Mouse (Mus musculus): ENCODE results near the gene Tent4a. TPM values are rescaled to one million over a fixed set of nuclear protein-coding genes. Genes with fewer than 3 reads are reported as not detected.

Gene Tent4a
- polyA plus RNA-seq, 1 experiment from 2014 or later: 8.8 TPM

- H3K27ac ChIP-seq (ENCODE audit: low read depth, low read length): no peak overlapping the region
- H3K27me3 ChIP-seq (replicated peaks; ENCODE audit: control insufficient read depth, insufficient read depth, low read length): no peaks in the 10 kb centered on the region
- ATAC-seq: no peak
- 79% methylated on average over 3 of the region's 3 CpGs for WGBS
- H3K9ac ChIP-seq (ENCODE audit: low read length): no peak overlapping the region
- no peak overlapping the region for H3K4me2 ChIP-seq (ENCODE audit: low read length)
- no peaks in the 10 kb centered on the region for H3K36me3 ChIP-seq (ENCODE audit: control insufficient read depth, insufficient read depth, low read length)
- H3K9me3 ChIP-seq (replicated peaks; ENCODE audit: control insufficient read depth, low read length): no peaks in the 10 kb centered on the region
- H3K4me3 ChIP-seq (ENCODE audit: low read depth, low read length): no peak overlapping the region
- no peaks in the 10 kb centered on the region for H3K4me1 ChIP-seq (ENCODE audit: control insufficient read depth, insufficient read depth, low read length)
- no peak for DNase-seq (ENCODE audit: low spot score)
Observed at GRCm38 (mm10) chr13:69563905-69564304, 29.5 kb upstream of the Tent4a start.

- 84% methylated on average over 12 of the region's 12 CpGs for WGBS
- no peak overlapping the region for H3K4me2 ChIP-seq (ENCODE audit: low read length)
- DNase-seq (ENCODE audit: low spot score) (no peak), ATAC-seq (no peak)
- H3K9ac ChIP-seq (ENCODE audit: low read length): no peak overlapping the region
- no peak overlapping the region for H3K4me3 ChIP-seq (ENCODE audit: low read depth, low read length)
- no peaks in the 10 kb centered on the region for H3K27me3 ChIP-seq (replicated peaks; ENCODE audit: control insufficient read depth, insufficient read depth, low read length)
- no peaks in the 10 kb centered on the region for H3K36me3 ChIP-seq (ENCODE audit: control insufficient read depth, insufficient read depth, low read length)
- H3K9me3 ChIP-seq (replicated peaks; ENCODE audit: control insufficient read depth, low read length): no peaks in the 10 kb centered on the region
- no peaks in the 10 kb centered on the region for H3K4me1 ChIP-seq (ENCODE audit: control insufficient read depth, insufficient read depth, low read length)
- H3K27ac ChIP-seq (ENCODE audit: low read depth, low read length): no peak overlapping the region
Observed at GRCm38 (mm10) chr13:69562654-69563574, 28.5 kb upstream of the Tent4a start.

- no peak overlapping the region for H3K9ac ChIP-seq (ENCODE audit: low read length)
- H3K4me2 ChIP-seq (ENCODE audit: low read length): no peak overlapping the region
- no peak for ATAC-seq
- H3K27ac ChIP-seq (ENCODE audit: low read depth, low read length): no peak overlapping the region
- H3K36me3 ChIP-seq (ENCODE audit: control insufficient read depth, insufficient read depth, low read length): no peaks in the 10 kb centered on the region
- no peaks in the 10 kb centered on the region for H3K4me1 ChIP-seq (ENCODE audit: control insufficient read depth, insufficient read depth, low read length)
- H3K27me3 ChIP-seq (replicated peaks; ENCODE audit: control insufficient read depth, insufficient read depth, low read length): no peaks in the 10 kb centered on the region
- H3K9me3 ChIP-seq (replicated peaks; ENCODE audit: control insufficient read depth, low read length): no peaks in the 10 kb centered on the region
- H3K4me3 ChIP-seq (ENCODE audit: low read depth, low read length): no peak overlapping the region
- no peak for DNase-seq (ENCODE audit: low spot score)
- 80% methylated on average over 9 of the region's 9 CpGs for WGBS
Observed at GRCm38 (mm10) chr13:69562004-69562403, 27.6 kb upstream of the Tent4a start.

GRCm38 (mm10) chr13:69559291-69559961 lies 25.0 kb upstream of the Tent4a start:
- no peaks in the 10 kb centered on the region for H3K36me3 ChIP-seq (ENCODE audit: control insufficient read depth, insufficient read depth, low read length)
- no peak overlapping the region for H3K9ac ChIP-seq (ENCODE audit: low read length)
- H3K4me3 ChIP-seq (ENCODE audit: low read depth, low read length): no peak overlapping the region
- ATAC-seq (peak; percentile 40; the same call in 1 of the 2 replicates), DNase-seq (ENCODE audit: low spot score) (peak; percentile 22)
- H3K4me1 ChIP-seq (ENCODE audit: control insufficient read depth, insufficient read depth, low read length): no peaks in the 10 kb centered on the region
- H3K9me3 ChIP-seq (replicated peaks; ENCODE audit: control insufficient read depth, low read length): no peaks in the 10 kb centered on the region
- H3K4me2 ChIP-seq (ENCODE audit: low read length): no peak overlapping the region
- WGBS: 39% methylated on average over 13 of the region's 13 CpGs
- H3K27me3 ChIP-seq (replicated peaks; ENCODE audit: control insufficient read depth, insufficient read depth, low read length): no peaks in the 10 kb centered on the region
- H3K27ac ChIP-seq (ENCODE audit: low read depth, low read length): 0 out of 2 replicates have a peak overlapping the region, but pooled peaks have one; percentile 0

- H3K4me3 ChIP-seq (ENCODE audit: low read depth, low read length): no peak overlapping the region
- H3K27me3 ChIP-seq (replicated peaks; ENCODE audit: control insufficient read depth, insufficient read depth, low read length): no peaks in the 10 kb centered on the region
- H3K4me2 ChIP-seq (ENCODE audit: low read length): no peak overlapping the region
- WGBS: 68% methylated on average over 6 of the region's 6 CpGs
- H3K9me3 ChIP-seq (replicated peaks; ENCODE audit: control insufficient read depth, low read length): no peaks in the 10 kb centered on the region
- no peaks in the 10 kb centered on the region for H3K36me3 ChIP-seq (ENCODE audit: control insufficient read depth, insufficient read depth, low read length)
- H3K9ac ChIP-seq (ENCODE audit: low read length): no peak overlapping the region
- DNase-seq (ENCODE audit: low spot score): peak; percentile 30
- no peak for ATAC-seq
- H3K27ac ChIP-seq (ENCODE audit: low read depth, low read length): no peak overlapping the region
- no peaks in the 10 kb centered on the region for H3K4me1 ChIP-seq (ENCODE audit: control insufficient read depth, insufficient read depth, low read length)
Observed at GRCm38 (mm10) chr13:69558098-69558660, 23.8 kb upstream of the Tent4a start.

GRCm38 (mm10) chr13:69556728-69557127 lies 22.3 kb upstream of the Tent4a start:
- no peaks in the 10 kb centered on the region for H3K36me3 ChIP-seq (ENCODE audit: control insufficient read depth, insufficient read depth, low read length)
- no peak for ATAC-seq
- H3K27ac ChIP-seq (ENCODE audit: low read depth, low read length): no peak overlapping the region

GRCm38 (mm10) chr13:69555957-69556482 lies 21.6 kb upstream of the Tent4a start:
- no peaks in the 10 kb centered on the region for H3K27me3 ChIP-seq (replicated peaks; ENCODE audit: control insufficient read depth, insufficient read depth, low read length)
- H3K9me3 ChIP-seq (replicated peaks; ENCODE audit: control insufficient read depth, low read length): no peaks in the 10 kb centered on the region
- 87% methylated on average over 6 of the region's 6 CpGs for WGBS
- no peaks in the 10 kb centered on the region for H3K4me1 ChIP-seq (ENCODE audit: control insufficient read depth, insufficient read depth, low read length)
- no peak overlapping the region for H3K27ac ChIP-seq (ENCODE audit: low read depth, low read length)
- DNase-seq (ENCODE audit: low spot score) (no peak), ATAC-seq (no peak)
- H3K36me3 ChIP-seq (ENCODE audit: control insufficient read depth, insufficient read depth, low read length): no peaks in the 10 kb centered on the region
- H3K4me3 ChIP-seq (ENCODE audit: low read depth, low read length): no peak overlapping the region
- H3K4me2 ChIP-seq (ENCODE audit: low read length): no peak overlapping the region
- H3K9ac ChIP-seq (ENCODE audit: low read length): no peak overlapping the region

More at GRCm38 (mm10) chr13:69556728-69557127, 22.3 kb upstream of the Tent4a start:
- Histone ChIP-seq H3K9me3 (replicated peaks; ENCODE audit: control insufficient read depth, low read length) (no peaks in the 10 kb centered on the region), H3K4me2 (ENCODE audit: low read length) (no peak overlapping the region), H3K4me1 (ENCODE audit: control insufficient read depth, insufficient read depth, low read length) (no peaks in the 10 kb centered on the region), H3K9ac (ENCODE audit: low read length) (no peak overlapping the region), H3K4me3 (ENCODE audit: low read depth, low read length) (no peak overlapping the region), H3K27me3 (replicated peaks; ENCODE audit: control insufficient read depth, insufficient read depth, low read length) (no peaks in the 10 kb centered on the region)
- DNase-seq (ENCODE audit: low spot score): no peak

GRCm38 (mm10) chr13:69555045-69555444 lies 20.6 kb upstream of the Tent4a start:
- no peak overlapping the region for H3K27ac ChIP-seq (ENCODE audit: low read depth, low read length)
- ATAC-seq (no peak), DNase-seq (ENCODE audit: low spot score) (no peak)
- no peak overlapping the region for H3K4me3 ChIP-seq (ENCODE audit: low read depth, low read length)
- WGBS: 23% methylated on average over 8 of the region's 8 CpGs
- H3K4me2 ChIP-seq (ENCODE audit: low read length): no peak overlapping the region
- no peaks in the 10 kb centered on the region for H3K36me3 ChIP-seq (ENCODE audit: control insufficient read depth, insufficient read depth, low read length)
- no peaks in the 10 kb centered on the region for H3K27me3 ChIP-seq (replicated peaks; ENCODE audit: control insufficient read depth, insufficient read depth, low read length)
- H3K4me1 ChIP-seq (ENCODE audit: control insufficient read depth, insufficient read depth, low read length): no peaks in the 10 kb centered on the region
- H3K9me3 ChIP-seq (replicated peaks; ENCODE audit: control insufficient read depth, low read length): no peaks in the 10 kb centered on the region
- no peak overlapping the region for H3K9ac ChIP-seq (ENCODE audit: low read length)

Measured in forebrain, embryonic 14.5 days (tissue).